Mouse (Mus musculus) heart, adult 2 months (tissue): ENCODE measurements around the gene Gabarap.

Experiments
- CTCF ChIP-seq: fragments of 200-600 bp; IDR thresholded peaks from 2 replicates; pipeline ENCODE4 v1.8.1; 2022; ENCODE audit warnings: antibody characterized with exemption, mild to moderate bottlenecking, moderate library complexity
- EP300 ChIP-seq: fragments of 200-500 bp; IDR thresholded peaks from 2 replicates; pipeline ENCODE4 v1.6.1; 2011; ENCODE audit warnings: low read depth, low read length, control low read depth; ENCODE audit not compliant: insufficient read depth
- POLR2A ChIP-seq: fragments of 200-500 bp; IDR thresholded peaks from 2 replicates; pipeline ENCODE4 v1.6.1; 2011; ENCODE audit warnings: mild to moderate bottlenecking, low read depth, low read length, control low read depth; ENCODE audit not compliant: insufficient read depth

GRCm38 (mm10) chr11:69984431-69984830, 6.5 kb upstream of the Gabarap start:
- no peak for TF ChIP-seq EP300
- no peak for TF ChIP-seq POLR2A
- TF ChIP-seq CTCF = no peak
